Mouse (Mus musculus) forebrain, embryonic 11.5 days (tissue): Measurements from ENCODE around the gene Gm45717. TPM values are rescaled to one million over a fixed set of nuclear protein-coding genes. Genes with fewer than 3 reads are reported as not detected.
"Not testable (repeated sequence)": the region's sequence is repeated elsewhere in the genome, so short reads cannot be mapped to it uniquely, and the experiment has no call there.

Source experiments
- ATAC-seq: fragments of 200-750 bp; cut with Nextera tagmentation; replicated peaks from 2 replicates; pipeline ENCODE4 v1.8.0; 2017; ENCODE audit warnings: moderate TSS enrichment; ENCODE audit not compliant: low FRiP score
- DNase-seq: peaks from one replicate; pipeline ENCODE4 v3.0.0-alpha.2; 2017; ENCODE audit warnings: low spot score
- H3K27ac ChIP-seq: fragments of 300-500 bp; sonication (generic); 2 replicates; pipeline ENCODE4 v1.5.1; 2014; ENCODE audit warnings: low read depth, low read length
- H3K27me3 ChIP-seq: fragments of 300-500 bp; sonication (generic); 2 replicates; pipeline ENCODE4 v1.6.1; 2014; ENCODE audit warnings: mild to moderate bottlenecking, low read length, mixed read lengths; ENCODE audit not compliant: control insufficient read depth, insufficient read depth
- H3K36me3 ChIP-seq: fragments of 300-500 bp; sonication (generic); 2 replicates; pipeline ENCODE4 v1.6.1; 2014; ENCODE audit warnings: mild to moderate bottlenecking, low read length, moderate library complexity, mixed read lengths; ENCODE audit not compliant: control insufficient read depth, insufficient read depth
- H3K4me1 ChIP-seq: fragments of 300-500 bp; sonication (generic); replicated peaks from 2 replicates; pipeline ENCODE4 v1.6.1; 2014; ENCODE audit warnings: low read length, mixed read lengths; ENCODE audit not compliant: control insufficient read depth, insufficient read depth
- H3K4me2 ChIP-seq: fragments of 300-500 bp; sonication (generic); 2 replicates; pipeline ENCODE4 v1.6.1; 2014; ENCODE audit warnings: low read depth, mild to moderate bottlenecking, low read length, moderate library complexity, mixed read lengths; ENCODE audit not compliant: severe bottlenecking
- H3K4me3 ChIP-seq: fragments of 300-500 bp; sonication (generic); 2 replicates; pipeline ENCODE4 v1.5.1; 2014; ENCODE audit warnings: low read depth, low read length
- H3K9ac ChIP-seq: fragments of 300-500 bp; sonication (generic); 2 replicates; pipeline ENCODE4 v1.6.1; 2014; ENCODE audit warnings: low read length
- H3K9me3 ChIP-seq: fragments of 300-500 bp; sonication (generic); 2 replicates; pipeline ENCODE4 v1.6.1; 2016; ENCODE audit warnings: low read length, mixed read lengths; ENCODE audit not compliant: control insufficient read depth
- WGBS: fragments of 180-500 bp; shearing (Covaris S2); extraction: QIAGEN DNeasy Blood & Tissue Kit; methylation state at CpG from one replicate; pipeline ENCODE4 v1.1.7; 2014; 5-methylcytosine and 5-hydroxymethylcytosine counted together
- polyA plus RNA-seq: library from polyadenylated mRNA; unstranded; fragments of >200 nt; fragmentation: Nextera tagmentation; extraction: Ambion mirVana; gene quantifications from 2 replicates; pipeline ENCODE4 v1.2.1, GENCODE M21; 2014

Gene Gm45717
- polyA plus RNA-seq, 1 experiment from 2014 or later, result not detected

- ATAC-seq, result no peak
- peaks cover 2% of the 10 kb centered on the region; the same call in 1 of the 2 replicates for H3K27me3 ChIP-seq
- no peak overlapping the region for H3K4me2 ChIP-seq
- H3K4me1 ChIP-seq, result peaks cover 7% of the 10 kb centered on the region; the same call in 1 of the 2 replicates
- DNase-seq, result no peak
- WGBS, result 26% methylated on average over 14 of the region's 14 CpGs
- H3K4me3 ChIP-seq, result no peak overlapping the region
- no peaks in the 10 kb centered on the region for H3K36me3 ChIP-seq
- no peaks in the 10 kb centered on the region for H3K9me3 ChIP-seq
- H3K27ac ChIP-seq, result no peak overlapping the region
- H3K9ac ChIP-seq, result no peak overlapping the region
Observed at GRCm38 (mm10) chr7:140973396-140974165, 17.8 kb upstream of the Gm45717 start.

GRCm38 (mm10) chr7:140971479-140972171 lies 15.9 kb upstream of the Gm45717 start:
- Histone ChIP-seq H3K4me1 (peaks cover 13% of the 10 kb centered on the region; the same call in 1 of the 2 replicates), H3K4me3 (no peak overlapping the region), H3K27ac (no peak overlapping the region), H3K9me3 (no peaks in the 10 kb centered on the region), H3K4me2 (no peak overlapping the region), H3K9ac (no peak overlapping the region), H3K27me3 (peaks cover 2% of the 10 kb centered on the region; the same call in 1 of the 2 replicates), H3K36me3 (no peaks in the 10 kb centered on the region)
- ATAC-seq (no peak), DNase-seq (no peak)
- WGBS, result 88% methylated on average over 8 of the region's 8 CpGs

GRCm38 (mm10) chr7:140970931-140971330 lies 15.2 kb upstream of the Gm45717 start:
- H3K9me3 ChIP-seq, result no peaks in the 10 kb centered on the region
- H3K27ac ChIP-seq, result no peak overlapping the region
- H3K4me3 ChIP-seq, result no peak overlapping the region
- no peak overlapping the region for H3K4me2 ChIP-seq
- no peak for DNase-seq
- peaks cover 13% of the 10 kb centered on the region; the same call in 1 of the 2 replicates for H3K4me1 ChIP-seq
- 48% methylated on average over 7 of the region's 7 CpGs for WGBS
- peaks cover 2% of the 10 kb centered on the region; the same call in 1 of the 2 replicates for H3K27me3 ChIP-seq
- ATAC-seq, result no peak
- H3K36me3 ChIP-seq, result no peaks in the 10 kb centered on the region
- no peak overlapping the region for H3K9ac ChIP-seq

GRCm38 (mm10) chr7:140968710-140969109 lies 13.0 kb upstream of the Gm45717 start:
- not testable (repeated sequence) for DNase-seq, H3K27ac ChIP-seq, H3K4me2 ChIP-seq, H3K27me3 ChIP-seq, ATAC-seq, H3K9ac ChIP-seq, H3K9me3 ChIP-seq, H3K36me3 ChIP-seq, H3K4me3 ChIP-seq
- 16% methylated on average over 3 of the region's 3 CpGs for WGBS
- H3K4me1 ChIP-seq, result peaks cover 11% of the 10 kb centered on the region; the same call in 1 of the 2 replicates

GRCm38 (mm10) chr7:140967862-140968591 lies 12.3 kb upstream of the Gm45717 start:
- ATAC-seq, result peak; percentile 60; the same call in 1 of the 2 replicates
- DNase-seq, result no peak
- 3% methylated on average over 14 of the region's 14 CpGs for WGBS

GRCm38 (mm10) chr7:140966921-140967320 lies 11.2 kb upstream of the Gm45717 start, which contains the start of gene Ifitm1:
Ifitm1 (plus strand) TSS chr7:140967221.
- WGBS, result 82% methylated on average over 4 of the region's 4 CpGs
- Histone ChIP-seq H3K4me2 (no peak within 1 kb of the TSS), H3K9me3 (no peaks in the 10 kb centered on the region), H3K9ac (no peak within 1 kb of the TSS), H3K4me1 (peaks cover 6% of the 10 kb centered on the region; the same call in 1 of the 2 replicates), H3K4me3 (no peak within 1 kb of the TSS), H3K27ac (no peak within 1 kb of the TSS), H3K27me3 (no peaks in the 10 kb centered on the region; the same call in 1 of the 2 replicates), H3K36me3 (no peaks in the 10 kb centered on the region)
- no peak for DNase-seq
- ATAC-seq, result no peak

More at GRCm38 (mm10) chr7:140967862-140968591, 12.3 kb upstream of the Gm45717 start:
- Histone ChIP-seq H3K27ac (no peak overlapping the region), H3K36me3 (no peaks in the 10 kb centered on the region), H3K4me3 (no peak overlapping the region), H3K9me3 (no peaks in the 10 kb centered on the region), H3K9ac (no peak overlapping the region), H3K4me1 (peaks cover 6% of the 10 kb centered on the region; the same call in 1 of the 2 replicates), H3K4me2 (no peak overlapping the region), H3K27me3 (no peaks in the 10 kb centered on the region; the same call in 1 of the 2 replicates)

- 33% methylated on average over 2 of the region's 2 CpGs for WGBS
- peaks cover 4% of the 10 kb centered on the region; the same call in 1 of the 2 replicates for H3K4me1 ChIP-seq
- H3K9ac ChIP-seq, result no peak overlapping the region
- ATAC-seq, result no peak
- no peak overlapping the region for H3K4me3 ChIP-seq
- H3K36me3 ChIP-seq, result no peaks in the 10 kb centered on the region
- no peaks in the 10 kb centered on the region for H3K9me3 ChIP-seq
- no peak overlapping the region for H3K27ac ChIP-seq
- no peak overlapping the region for H3K4me2 ChIP-seq
- H3K27me3 ChIP-seq, result no peaks in the 10 kb centered on the region
- no peak for DNase-seq
Observed at GRCm38 (mm10) chr7:140962733-140963132, 7.0 kb upstream of the Gm45717 start.

- Histone ChIP-seq H3K9ac (no peak overlapping the region), H3K4me1 (0 out of 2 replicates have a peak, but pooled peaks cover 2% of the 10 kb centered on the region), H3K9me3 (no peaks in the 10 kb centered on the region), H3K27ac (no peak overlapping the region), H3K4me2 (no peak overlapping the region), H3K36me3 (no peaks in the 10 kb centered on the region), H3K4me3 (no peak overlapping the region), H3K27me3 (0 out of 2 replicates have a peak, but pooled peaks cover 2% of the 10 kb centered on the region)
- WGBS, result 52% methylated on average over 2 of the region's 2 CpGs
- DNase-seq (no peak), ATAC-seq (no peak)
Observed at GRCm38 (mm10) chr7:140961416-140961815, 5.7 kb upstream of the Gm45717 start.
